8 mouse cellular contexts compared by ENCODE assay signal in the genomic region with DNA sequence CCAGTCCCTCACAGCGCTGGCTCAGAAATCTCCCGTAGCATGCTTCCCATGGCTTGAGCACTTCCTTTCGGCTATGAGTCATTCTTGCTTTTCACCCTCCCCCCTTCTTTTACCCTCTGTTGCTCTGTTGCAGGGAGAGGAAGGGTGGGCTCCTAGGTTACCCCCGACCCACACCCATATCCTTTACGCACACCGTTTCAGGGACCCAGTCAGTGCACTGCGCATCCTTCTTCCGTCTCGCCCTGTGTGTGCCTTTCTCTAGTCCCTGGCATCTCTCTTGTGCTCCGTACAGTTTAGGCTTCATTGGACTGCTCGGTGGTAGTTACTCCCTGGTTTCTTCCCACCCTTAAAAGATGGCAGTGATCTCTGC. TPM values are rescaled to one million over a fixed set of nuclear protein-coding genes. Genes with fewer than 3 reads are reported as not detected.
DNase-seq lines count a peak whose midpoint lies in the region; ATAC-seq and TF ChIP-seq lines count a peak whose summit lies in the region.

No protein-coding gene starts in this region.

- H3K36me3 ChIP-seq in forebrain, embryonic 15.5 days = no peaks in the 10 kb centered on the region
- H3K36me3 ChIP-seq in liver, embryonic 12.5 days = no peaks in the 10 kb centered on the region
- no peaks in the 10 kb centered on the region for H3K36me3 ChIP-seq in stomach, embryonic 14.5 days (ENCODE audit: control insufficient read depth, insufficient read depth, low read length)

- intact Hi-C loops in gastrocnemius, adult 2 months (cut with DNase I) = loop anchor here (1.0 to 5.0 kb wide), 2 partner anchors 92 to 231 kb away; no protein-coding TSS in a partner anchor

- H3K9ac ChIP-seq in forebrain, embryonic 15.5 days (replicated peaks) = peak overlapping the region; percentile 99
- H3K9ac ChIP-seq in liver, embryonic 12.5 days = peak overlapping the region; percentile 95
- H3K9ac ChIP-seq in stomach, embryonic 14.5 days (replicated peaks; ENCODE audit: low read depth, low read length) = peak overlapping the region; percentile 54

- DNase-seq in gastrocnemius, adult 2 months = no peak
- no peak for DNase-seq in gastrocnemius, postnatal 10 days
- peak; percentile 45 for DNase-seq in retina, embryonic 14.5 days (ENCODE audit: low spot score)
- no peak for DNase-seq in retina, postnatal 1 day
- DNase-seq in adrenal gland, adult (ENCODE audit: inconsistent age in 2 of 2, low spot score in 1 of 2) = no peak

- WGBS in forebrain, embryonic 15.5 days = under 1% methylated on average over 11 of the region's 11 CpGs
- WGBS in liver, embryonic 12.5 days (ENCODE audit: insufficient replicate concordance) = under 1% methylated on average over 11 of the region's 11 CpGs
- WGBS in stomach, embryonic 14.5 days = under 1% methylated on average over 11 of the region's 11 CpGs

- H3K4me1 ChIP-seq in forebrain, embryonic 15.5 days = peaks cover 28% of the 10 kb centered on the region
- H3K4me1 ChIP-seq in liver, embryonic 12.5 days = peaks cover 32% of the 10 kb centered on the region
- 0 out of 2 replicates have a peak, but pooled peaks cover 3% of the 10 kb centered on the region for H3K4me1 ChIP-seq in stomach, embryonic 14.5 days (ENCODE audit: control insufficient read depth, insufficient read depth, low read length)

- H3K27ac ChIP-seq in gastrocnemius, adult 2 months = peak overlapping the region; percentile 91
- peak overlapping the region; percentile 100 for H3K27ac ChIP-seq in forebrain, embryonic 15.5 days (replicated peaks)
- peak overlapping the region; percentile 93 for H3K27ac ChIP-seq in liver, embryonic 12.5 days
- H3K27ac ChIP-seq in stomach, embryonic 14.5 days (ENCODE audit: low read length) = peak overlapping the region; percentile 81; the same call in 1 of the 2 replicates

- peak overlapping the region; percentile 74 for H3K4me2 ChIP-seq in forebrain, embryonic 15.5 days (replicated peaks)
- H3K4me2 ChIP-seq in liver, embryonic 12.5 days = peak overlapping the region; percentile 95
- peak overlapping the region; percentile 70 for H3K4me2 ChIP-seq in stomach, embryonic 14.5 days (replicated peaks; ENCODE audit: low read depth, low read length)

- peak; percentile 80 for ATAC-seq in forebrain, embryonic 15.5 days (replicated peaks)
- peak; percentile 69 for ATAC-seq in liver, embryonic 12.5 days
- ATAC-seq in stomach, embryonic 14.5 days (ENCODE audit: insufficient number of reproducible peaks, insufficient read depth, low FRiP score, low read depth) = peak; percentile 71; the same call in 1 of the 2 replicates

- TF ChIP-seq CTCF in gastrocnemius, adult 2 months (IDR thresholded peaks at IDR 0.05) = no peak

- peak overlapping the region; percentile 83 for H3K4me3 ChIP-seq in gastrocnemius, adult 2 months
- H3K4me3 ChIP-seq in forebrain, embryonic 15.5 days = peak overlapping the region; percentile 93
- H3K4me3 ChIP-seq in liver, embryonic 12.5 days = peak overlapping the region; percentile 80
- peak overlapping the region; percentile 74 for H3K4me3 ChIP-seq in stomach, embryonic 14.5 days (ENCODE audit: low read depth, low read length)

- H3K9me3 ChIP-seq in forebrain, embryonic 15.5 days = no peaks in the 10 kb centered on the region
- H3K9me3 ChIP-seq in liver, embryonic 12.5 days (replicated peaks) = no peaks in the 10 kb centered on the region
- no peaks in the 10 kb centered on the region for H3K9me3 ChIP-seq in stomach, embryonic 14.5 days (ENCODE audit: control insufficient read depth, low read depth, low read length)

- H3K27me3 ChIP-seq in forebrain, embryonic 15.5 days = no peaks in the 10 kb centered on the region
- H3K27me3 ChIP-seq in liver, embryonic 12.5 days (replicated peaks) = no peaks in the 10 kb centered on the region
- no peaks in the 10 kb centered on the region for H3K27me3 ChIP-seq in stomach, embryonic 14.5 days (ENCODE audit: control insufficient read depth, insufficient read depth, low read length)

RNA-seq across cellular contexts. Expression of gene Ssh2, which starts 0.7 kb away (rescaled TPM):
- 10 to 100 TPM; 40.3 to 55.3 TPM for total RNA-seq in gastrocnemius, adult 2 months (2021)
- total RNA-seq in gastrocnemius, postnatal 10 days (2021) = 10 to 100 TPM; 37.3 to 37.6 TPM
- polyA plus RNA-seq in forebrain, embryonic 15.5 days (2015; fragmentation: Nextera tagmentation; extraction: Ambion mirVana) = 18.0 and 20.1 TPM in 2 replicates
- polyA plus RNA-seq in liver, embryonic 12.5 days (2016; fragmentation: Nextera tagmentation; extraction: Ambion mirVana) = 6.8 and 7.9 TPM in 2 replicates
- polyA plus RNA-seq in stomach, embryonic 14.5 days (2014; fragmentation: Nextera tagmentation; extraction: Ambion mirVana) = 10.9 and 11.3 TPM in 2 replicates

RNA-seq across cellular contexts. Expression of gene Efcab5, which starts 28.0 kb away (rescaled TPM):
- total RNA-seq in gastrocnemius, adult 2 months (2021) = under 1 TPM; 0.18 to 0.20 TPM
- total RNA-seq in gastrocnemius, postnatal 10 days (2021) = under 1 TPM; 0.28 to 0.75 TPM
- polyA plus RNA-seq in forebrain, embryonic 15.5 days (2015; fragmentation: Nextera tagmentation; extraction: Ambion mirVana) = 0.59 and 0.77 TPM in 2 replicates
- 0.11 and 0.17 TPM in 2 replicates for polyA plus RNA-seq in liver, embryonic 12.5 days (2016; fragmentation: Nextera tagmentation; extraction: Ambion mirVana)
- polyA plus RNA-seq in stomach, embryonic 14.5 days (2014; fragmentation: Nextera tagmentation; extraction: Ambion mirVana) = 0.36 and 0.39 TPM in 2 replicates
